In genomic region chr1:159231781-159232571, GRCm38 (mm10) we compare ENCODE assay signal across 8 mouse cellular contexts. TPM values are rescaled to one million over a fixed set of nuclear protein-coding genes. Genes with fewer than 3 reads are reported as not detected.
DNase-seq lines count a peak whose midpoint lies in the region; ATAC-seq lines count a peak whose summit lies in the region.
"Not testable (repeated sequence)": the region's sequence is repeated elsewhere in the genome, so short reads cannot be mapped to it uniquely, and the experiment has no call there.

TSS of gene Cop1 (plus strand) at chr1:159232320.

- H3K4me2 ChIP-seq in hindbrain, embryonic 13.5 days: peak within 1 kb of the TSS; percentile 71

- H3K27me3 ChIP-seq in hindbrain, embryonic 13.5 days: not testable (repeated sequence)

- H3K9ac ChIP-seq in hindbrain, embryonic 13.5 days: peak within 1 kb of the TSS; percentile 81

- H3K36me3 ChIP-seq in hindbrain, embryonic 13.5 days: not testable (repeated sequence)

- H3K27ac ChIP-seq in hindbrain, embryonic 13.5 days: peak within 1 kb of the TSS; percentile 97

- peak; percentile 97 for DNase-seq in NIH3T3 (ENCODE audit: low read depth)
- DNase-seq in cerebellum, postnatal 10 days: peak; percentile 96 to 97
- peak; percentile 82 to 85 for DNase-seq in frontal cortex, postnatal 14 days (ENCODE audit: low spot score in 2 of 2)
- DNase-seq in layer of hippocampus, postnatal 25 days (ENCODE audit: extremely low spot score in 1 of 2, low spot score in 1 of 2): peak; percentile 86 to 91
- peak; percentile 91 for DNase-seq in lung, postnatal 25 days (ENCODE audit: low spot score)
- peak; percentile 94 for DNase-seq in retina, embryonic 14.5 days (ENCODE audit: low spot score)
- DNase-seq in thymus, postnatal 4 days: peak; percentile 95

- H3K4me3 ChIP-seq in hindbrain, embryonic 13.5 days: peak within 1 kb of the TSS; percentile 61

- WGBS in hindbrain, embryonic 13.5 days: under 1% methylated on average over 65 of the region's 97 CpGs

- not testable (repeated sequence) for H3K9me3 ChIP-seq in hindbrain, embryonic 13.5 days

- H3K4me1 ChIP-seq in hindbrain, embryonic 13.5 days (replicated peaks): peaks cover 33% of the 10 kb centered on the region

- ATAC-seq in hindbrain, embryonic 13.5 days (ENCODE audit: low FRiP score): peak; percentile 98

RNA-seq across cellular contexts. Expression of gene Cop1, which starts in this region (rescaled TPM):
- 22.2 and 22.4 TPM in 2 replicates for polyA plus RNA-seq in hindbrain, embryonic 13.5 days (2015; fragmentation: Nextera tagmentation; extraction: Ambion mirVana)
- total RNA-seq in layer of hippocampus, postnatal 25 days (2021): 100 to 1,000 TPM; 145 TPM

Comparison
In these comparisons a context has a peak if more than half of its experiments do, and no peak if none do; other contexts are left out.
1. Peak in every context shown above with its lines: DNase-seq, ATAC-seq, H3K4me3 ChIP-seq and H3K27ac ChIP-seq.